In genomic region chr13:60175490-60176135, GRCm38 (mm10) we compare ENCODE assay signal across 7 mouse cellular contexts. TPM values are rescaled to one million over a fixed set of nuclear protein-coding genes. Genes with fewer than 3 reads are reported as not detected.
DNase-seq lines count a peak whose midpoint lies in the region; ATAC-seq and TF ChIP-seq lines count a peak whose summit lies in the region.

No protein-coding gene starts in this region.

- 2% methylated on average over 42 of the region's 59 CpGs for WGBS in lung, postnatal 0 days
- under 1% methylated on average over 59 of the region's 59 CpGs for WGBS in stomach, embryonic 16.5 days

- TF ChIP-seq CTCF in lung, postnatal 0 days (IDR thresholded peaks at IDR 0.05) = no peak

- no peaks in the 10 kb centered on the region for H3K9me3 ChIP-seq in lung, postnatal 0 days (ENCODE audit: low read length)
- no peaks in the 10 kb centered on the region for H3K9me3 ChIP-seq in stomach, embryonic 16.5 days (replicated peaks; ENCODE audit: control insufficient read depth, low read length)

- H3K27ac ChIP-seq in lung, postnatal 0 days (ENCODE audit: low read length) = peak overlapping the region; percentile 86
- peak overlapping the region; percentile 98 for H3K27ac ChIP-seq in stomach, embryonic 16.5 days (ENCODE audit: low read length)

- H3K9ac ChIP-seq in lung, postnatal 0 days (replicated peaks; ENCODE audit: low read depth) = peak overlapping the region; percentile 55
- peak overlapping the region; percentile 93 for H3K9ac ChIP-seq in stomach, embryonic 16.5 days (ENCODE audit: low read length)

- H3K27me3 ChIP-seq in lung, postnatal 0 days (replicated peaks; ENCODE audit: insufficient read depth, low read length) = peaks cover 41% of the 10 kb centered on the region; the same call in 1 of the 2 replicates
- peaks cover 13% of the 10 kb centered on the region for H3K27me3 ChIP-seq in stomach, embryonic 16.5 days (ENCODE audit: control insufficient read depth, insufficient read depth, low read length)

- H3K4me1 ChIP-seq in lung, postnatal 0 days (ENCODE audit: insufficient read depth, low read depth, low read length) = no peaks in the 10 kb centered on the region
- peaks cover 5% of the 10 kb centered on the region; the same call in 1 of the 2 replicates for H3K4me1 ChIP-seq in stomach, embryonic 16.5 days (ENCODE audit: control insufficient read depth, insufficient read depth, low read length)

- peak overlapping the region; percentile 87 for H3K4me2 ChIP-seq in lung, postnatal 0 days (replicated peaks; ENCODE audit: low read depth, low read length)
- peak overlapping the region; percentile 90 for H3K4me2 ChIP-seq in stomach, embryonic 16.5 days (ENCODE audit: low read depth, low read length)

- peak; percentile 17 for DNase-seq in thymus, postnatal 4 days
- no peak for DNase-seq in thymus, postnatal 25 days
- peak; percentile 42 for DNase-seq in embryo, embryonic 10.5 days (ENCODE audit: low spot score)
- peak; percentile 10 to 16 for DNase-seq in heart, adult 9 months (ENCODE audit: low spot score in 2 of 2)
- DNase-seq in kidney, adult 9 months = peak; percentile 65
- peak; percentile 23 for DNase-seq in lung, postnatal 0 days (ENCODE audit: low spot score)

- no peaks in the 10 kb centered on the region for H3K36me3 ChIP-seq in lung, postnatal 0 days (ENCODE audit: insufficient read depth, low read length)
- no peaks in the 10 kb centered on the region for H3K36me3 ChIP-seq in stomach, embryonic 16.5 days (ENCODE audit: control insufficient read depth, insufficient read depth, low read length)

- no peak for TF ChIP-seq EP300 in lung, postnatal 0 days (IDR thresholded peaks at IDR 0.05)

- no peak for ATAC-seq in lung, postnatal 0 days
- ATAC-seq in stomach, embryonic 16.5 days (ENCODE audit: insufficient read depth, low FRiP score) = no peak

- peak overlapping the region; percentile 63 for H3K4me3 ChIP-seq in lung, postnatal 0 days (ENCODE audit: low read depth, low read length)
- peak overlapping the region; percentile 73 for H3K4me3 ChIP-seq in stomach, embryonic 16.5 days (replicated peaks; ENCODE audit: low read length)

RNA-seq across cellular contexts. Expression of gene Gas1, which starts 1.6 kb away (rescaled TPM):
- 20.3 and 22.5 TPM in 2 replicates for polyA plus RNA-seq in lung, postnatal 0 days (2015; fragmentation: Nextera tagmentation; extraction: Ambion mirVana)
- polyA plus RNA-seq in stomach, embryonic 16.5 days (2015; fragmentation: Nextera tagmentation; extraction: Ambion mirVana) = 24.0 and 35.4 TPM in 2 replicates
